Mouse (Mus musculus): ENCODE results near the gene Olfr125.

The Olfr125 gene

GRCm38 (mm10) chr17:37832649-37833048 lies at the start of gene Olfr125:
TSS of gene Olfr125 (plus strand) at chr17:37832949.
- DNase-seq = no peak

- DNase-seq = no peak
These were observed 39.5 kb upstream of the Olfr125 start, which contains the start of gene Olfr123 for GRCm38 (mm10) chr17:37793229-37793628. TSS of gene Olfr123 (plus strand) at chr17:37793529.

- no peak for DNase-seq
These were observed 33.2 kb upstream of the Olfr125 start, which contains the start of gene Olfr124 for GRCm38 (mm10) chr17:37799588-37799987. TSS of gene Olfr124 (plus strand) at chr17:37799888.

- DNase-seq = no peak
These were observed 14.4 kb downstream of the Olfr125 start, which contains the start of gene Olfr126 for GRCm38 (mm10) chr17:37847183-37847582. TSS of gene Olfr126 (plus strand) at chr17:37847483.

- no peak for DNase-seq
These were observed 31.2 kb downstream of the Olfr125 start for GRCm38 (mm10) chr17:37863901-37864300.

- DNase-seq = no peak
These were observed 37.0 kb downstream of the Olfr125 start for GRCm38 (mm10) chr17:37869676-37870205.

GRCm38 (mm10) chr17:37873830-37874229 lies 41.1 kb downstream of the Olfr125 start:
- DNase-seq = no peak

All from right cerebral cortex, postnatal 4 days (tissue).